Mouse (Mus musculus) CH12.LX (cell line): ENCODE measurements around the gene Exd1.

ENCODE experiments used
- CHD2 ChIP-seq: IDR thresholded peaks from 2 replicates; pipeline ENCODE4 v1.6.1; 2011; ENCODE audit warnings: low read length, improper control_type of control experiment
- CTCF ChIP-seq, 2 experiments: IDR thresholded peaks in 1 of 2; conservative IDR thresholded peaks in 1 of 2; 2 replicates each; pipeline ENCODE4 v1.5.1; 2011 to 2012; ENCODE audit warnings: low read depth in 2 of 2, low read length in 2 of 2, improper control_type of control experiment in 1 of 2, inconsistent platforms in 1 of 2, mild to moderate bottlenecking in 1 of 2, moderate library complexity in 1 of 2
- E2F4 ChIP-seq: IDR thresholded peaks from 2 replicates; pipeline ENCODE4 v1.6.1; 2011; ENCODE audit warnings: low read depth, low read length, improper control_type of control experiment; ENCODE audit not compliant: insufficient replicate concordance
- EP300 ChIP-seq: IDR thresholded peaks from 2 replicates; pipeline ENCODE4 v1.6.1; 2011; ENCODE audit warnings: low read length, improper control_type of control experiment
- HCFC1 ChIP-seq: IDR thresholded peaks from 2 replicates; pipeline ENCODE4 v1.6.1; 2012; ENCODE audit warnings: low read depth, mild to moderate bottlenecking, inconsistent platforms, low read length, improper control_type of control experiment
- MAFK ChIP-seq: IDR thresholded peaks from 2 replicates; pipeline ENCODE4 v1.6.1; 2011; ENCODE audit warnings: low read length, improper control_type of control experiment; ENCODE audit not compliant: insufficient replicate concordance
- MYC ChIP-seq: IDR thresholded peaks from 2 replicates; pipeline ENCODE4 v1.6.1; 2011; ENCODE audit warnings: low read depth, mild to moderate bottlenecking, improper control_type of control experiment, low read length
- POLR2A ChIP-seq: IDR thresholded peaks from 2 replicates; pipeline ENCODE4 v1.6.1; 2011; ENCODE audit warnings: low read depth, mild to moderate bottlenecking, improper control_type of control experiment, low read length

GRCm38 (mm10) chr2:119549678-119550077, 2.3 kb upstream of the Exd1 start:
- TF ChIP-seq EP300, result no peak
- TF ChIP-seq CTCF (conservative IDR thresholded peaks at IDR 0.05 in 1 of 2, IDR thresholded peaks at IDR 0.05 in 1 of 2; ENCODE audit: low read depth in 2 of 2, low read length in 2 of 2), result no peak
- no peak for TF ChIP-seq E2F4
- no peak for TF ChIP-seq HCFC1
- no peak for TF ChIP-seq POLR2A
- no peak for TF ChIP-seq CHD2
- no peak for TF ChIP-seq MYC
- TF ChIP-seq MAFK, result no peak
